Mouse (Mus musculus) thymus, postnatal 14 days (tissue): ENCODE results near the gene Wdr3.

Experiments
- DNase-seq: peaks from one replicate; pipeline ENCODE4 v3.0.0; 2021

Wdr3 gene

DNA sequence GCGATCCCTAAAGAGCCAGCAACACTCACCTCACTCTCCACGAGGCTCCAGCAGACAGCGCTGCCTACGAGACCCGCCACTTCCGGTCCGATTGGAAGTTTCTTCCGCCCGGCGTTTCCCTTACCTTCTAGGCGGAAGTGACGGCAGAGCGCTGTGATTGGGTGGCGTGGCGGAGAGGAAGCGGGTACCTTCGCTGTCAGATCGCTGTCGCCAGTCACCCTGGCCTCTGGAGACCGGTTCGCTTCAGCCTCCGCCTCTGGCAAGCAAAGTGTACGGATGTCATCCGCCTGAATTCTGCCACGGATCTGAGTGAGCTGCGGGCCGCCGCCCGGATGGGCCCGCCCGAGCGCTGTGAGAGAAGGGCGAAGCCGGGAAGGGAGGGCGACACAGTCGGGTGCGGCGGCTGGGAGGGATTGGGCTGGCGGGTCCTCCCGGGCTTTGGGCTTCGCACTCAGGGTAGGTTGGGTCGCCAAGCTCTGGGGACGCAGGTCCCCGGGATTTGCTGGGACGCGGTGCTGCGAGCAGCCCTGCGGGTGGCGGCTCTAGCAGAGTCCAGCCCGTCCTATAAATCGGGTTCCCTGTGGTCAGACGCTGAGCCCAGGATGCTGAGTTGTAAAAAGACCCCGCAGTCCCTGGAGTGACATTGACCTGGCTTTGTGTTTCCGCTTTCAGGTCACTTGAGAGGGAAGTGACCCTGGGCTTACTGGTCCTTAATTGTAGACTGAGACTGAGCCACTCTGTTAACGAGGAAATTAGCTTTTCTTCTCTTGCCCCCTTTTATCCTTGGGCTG, at the start of gene Wdr3, which contains the start of gene Gdap2:
Gene Wdr3 (minus strand): TSS at position 93 of the 791 bp plus-strand sequence.
Gene Gdap2 (plus strand): TSS at position 67 of the 791 bp plus-strand sequence.
- peak; percentile 96 for DNase-seq

GRCm38 (mm10) chr3:100206973-100207372, 44.8 kb upstream of the Wdr3 start:
- no peak for DNase-seq

GRCm38 (mm10) chr3:100201554-100201953, 39.3 kb upstream of the Wdr3 start:
- DNase-seq, result no peak

DNA sequence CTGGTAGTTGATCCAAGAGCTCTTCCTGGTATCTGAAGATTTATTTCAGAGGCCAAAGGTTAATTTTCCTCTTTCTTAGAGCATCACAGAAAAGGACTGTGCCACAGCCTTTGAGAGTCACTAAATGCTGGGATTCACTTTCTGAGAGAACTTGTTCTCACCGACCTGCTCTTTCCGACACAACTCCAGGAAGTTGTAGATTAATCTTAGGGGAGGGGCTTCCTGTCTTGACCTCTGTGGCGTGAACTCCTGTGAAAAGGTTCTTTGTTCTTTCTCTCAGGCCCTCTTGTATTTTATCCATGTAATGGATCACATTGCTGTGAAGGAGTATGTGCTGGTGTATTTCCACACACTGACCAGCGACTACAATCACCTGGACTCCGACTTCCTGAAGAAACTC, 32.0 kb upstream of the Wdr3 start:
- DNase-seq, result no peak

GRCm38 (mm10) chr3:100189861-100190260, 27.7 kb upstream of the Wdr3 start:
- DNase-seq, result no peak

DNA sequence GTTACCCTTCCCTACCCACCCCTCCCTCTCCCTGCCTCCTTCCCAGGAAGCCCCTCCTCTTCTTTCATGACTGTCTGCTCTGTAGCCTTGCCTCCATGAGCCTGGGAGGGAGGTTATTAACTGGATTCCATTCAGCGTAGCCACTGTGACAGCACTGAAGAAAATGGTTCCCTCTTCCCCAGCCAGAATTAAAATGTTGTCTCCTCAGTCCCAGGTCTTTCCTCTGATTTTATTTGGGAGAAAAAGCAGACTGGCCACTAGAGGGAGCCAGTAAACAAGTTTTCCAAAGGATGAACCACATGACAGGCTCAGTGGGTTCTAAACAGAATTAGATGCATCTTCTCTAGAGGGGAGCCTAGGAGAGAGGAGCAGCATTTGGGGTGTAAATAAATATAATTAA, 27.2 kb upstream of the Wdr3 start:
- peak; percentile 57 for DNase-seq

GRCm38 (mm10) chr3:100180471-100180870, 18.3 kb upstream of the Wdr3 start:
- no peak for DNase-seq

GRCm38 (mm10) chr3:100176031-100176430, 13.8 kb upstream of the Wdr3 start:
- DNase-seq, result no peak

DNA sequence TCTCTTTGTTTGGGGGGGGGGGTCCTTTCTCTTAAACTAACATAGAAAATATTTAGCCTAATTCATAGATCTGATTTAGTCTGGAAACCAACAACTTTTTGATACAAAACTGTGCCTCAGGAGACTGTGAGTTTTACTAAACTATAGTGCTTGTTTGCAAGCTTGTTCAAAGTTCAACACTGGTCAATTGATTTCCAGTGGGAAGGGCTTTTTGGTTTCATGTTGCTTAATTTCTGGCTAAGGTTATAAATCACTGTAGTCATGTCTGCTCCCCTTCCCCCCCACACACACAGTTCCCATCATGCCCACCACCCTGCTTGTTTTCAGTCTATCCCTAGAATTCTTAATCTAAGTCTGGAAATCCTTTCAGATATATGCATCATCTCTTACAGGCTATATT, 2.8 kb upstream of the Wdr3 start:
- DNase-seq, result no peak

- no peak for DNase-seq
These were observed 1.3 kb upstream of the Wdr3 start for GRCm38 (mm10) chr3:100163556-100163955.

GRCm38 (mm10) chr3:100161665-100162314, 417 bp downstream of the Wdr3 start:
- no peak for DNase-seq

DNA sequence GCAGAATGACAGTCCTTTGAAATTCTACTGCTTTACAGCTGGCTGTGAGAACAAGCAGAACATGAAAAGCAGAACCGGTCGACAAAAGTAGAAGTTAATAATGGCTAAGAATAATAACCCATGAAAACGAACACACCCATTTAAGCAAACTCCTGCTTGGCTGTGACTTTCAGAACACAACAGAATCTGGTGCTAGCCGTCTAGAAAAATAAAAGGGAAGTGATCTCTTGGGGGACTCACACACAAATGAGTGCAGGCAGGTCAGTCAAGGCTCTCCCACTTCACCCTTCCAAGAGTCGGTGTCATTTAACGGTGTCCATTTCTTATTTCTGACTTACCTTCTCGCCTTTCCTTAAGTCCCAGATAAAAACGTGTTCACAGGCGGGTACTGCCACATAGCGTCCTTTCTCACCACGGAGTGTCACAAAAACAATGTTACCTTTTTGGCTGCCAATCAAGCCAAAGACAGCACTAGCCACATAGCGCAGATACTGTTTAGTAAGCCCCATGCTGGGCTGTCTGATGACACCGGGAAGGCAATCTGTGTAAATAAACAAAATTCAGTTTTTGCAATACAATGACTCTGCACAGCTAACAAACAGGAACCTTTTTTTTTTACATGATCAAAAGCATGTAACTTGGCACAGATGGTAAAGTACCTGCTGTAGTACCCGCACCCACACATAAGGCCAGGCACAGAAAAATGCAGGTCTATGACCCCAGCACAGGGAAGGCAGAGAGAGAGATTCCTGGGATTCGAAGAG, 1.3 kb downstream of the Wdr3 start:
- DNase-seq, result no peak

DNA sequence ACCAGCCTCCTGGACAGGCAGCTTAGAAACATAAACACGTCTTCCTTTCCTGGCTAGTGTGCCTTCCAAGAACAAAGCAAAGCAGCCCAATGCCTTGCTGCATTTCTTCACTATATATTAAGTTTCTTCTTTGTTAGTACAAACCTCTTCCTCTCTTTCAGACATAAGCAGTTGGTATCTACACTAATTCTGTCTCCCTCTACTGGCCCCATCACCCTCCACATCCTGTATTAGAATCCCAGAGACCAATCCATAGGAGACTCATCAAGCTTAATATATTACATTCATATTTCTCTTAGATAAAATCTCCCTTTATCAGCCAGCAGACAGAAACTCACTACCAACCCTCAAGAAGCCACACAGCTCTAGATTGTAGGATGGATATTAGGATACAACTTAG, 39.8 kb downstream of the Wdr3 start:
- DNase-seq, result no peak

GRCm38 (mm10) chr3:100121961-100122360, 40.2 kb downstream of the Wdr3 start:
- no peak for DNase-seq

DNA sequence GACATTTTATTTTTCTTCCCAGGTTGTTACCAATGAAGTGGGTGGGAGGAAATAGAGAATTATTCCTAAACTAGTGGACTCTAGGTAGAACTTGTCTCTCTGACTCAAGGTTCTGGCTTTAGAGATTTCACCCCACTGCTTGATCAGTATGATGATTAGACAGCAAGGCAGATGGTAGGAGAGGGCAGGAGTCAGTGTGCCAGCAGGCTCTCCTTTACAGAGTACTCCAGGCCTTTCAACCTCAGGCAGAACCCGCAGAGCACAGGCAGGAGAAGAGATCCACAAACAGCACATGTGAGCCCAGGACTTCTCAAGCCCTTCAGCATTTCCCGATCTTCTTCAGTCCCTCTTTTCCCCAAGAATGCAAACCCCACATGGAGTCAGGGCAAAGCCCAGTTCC, 43.5 kb downstream of the Wdr3 start:
- no peak for DNase-seq

- DNase-seq, result no peak
These were observed 55.5 kb downstream of the Wdr3 start for GRCm38 (mm10) chr3:100106736-100107135.

DNA sequence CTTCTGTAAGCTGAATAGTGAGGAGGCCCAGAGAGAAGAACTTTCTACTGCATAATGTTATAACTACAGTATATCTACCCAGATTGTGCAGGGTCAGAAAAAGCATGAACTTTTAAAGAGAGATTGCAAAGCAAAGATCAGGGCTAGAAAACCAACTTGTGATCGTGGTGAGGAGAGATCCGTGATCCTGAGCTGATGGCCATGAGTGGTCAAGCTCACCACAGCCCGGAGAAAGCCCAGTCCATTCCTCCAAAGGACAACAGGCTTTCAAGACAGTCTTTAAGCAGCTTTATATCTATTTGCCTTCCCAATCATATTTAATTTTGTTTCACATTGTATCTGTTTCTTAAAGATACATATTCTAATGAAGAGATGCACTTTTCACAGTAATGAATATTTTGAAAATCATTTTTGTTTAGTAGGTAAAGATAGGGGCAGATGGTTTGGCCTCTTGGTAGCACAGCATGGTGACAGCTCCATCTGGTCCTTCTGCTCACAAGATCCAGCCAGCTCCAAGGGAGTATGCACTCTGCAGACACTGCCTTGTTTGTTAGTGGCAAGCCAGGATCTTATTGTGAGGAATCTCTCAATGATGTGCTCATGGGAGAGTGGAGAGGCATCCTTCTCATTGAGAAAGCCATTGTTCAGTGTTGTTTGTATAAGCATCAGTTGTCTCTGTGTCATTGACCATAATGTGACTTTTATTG, 59.7 kb downstream of the Wdr3 start:
- no peak for DNase-seq
